Mouse (Mus musculus): ENCODE results near the gene Tex30. TPM values are rescaled to one million over a fixed set of nuclear protein-coding genes. Genes with fewer than 3 reads are reported as not detected.

Tex30 gene
- polyA plus RNA-seq, 1 experiment from 2014 or later = 78.2 TPM

Other genes with a start within 250 kb of the Tex30 start
- gene Tpp2, start 168.8 kb downstream of the Tex30 start, polyA plus RNA-seq (2015; fragmentation: Nextera tagmentation; extraction: Ambion mirVana) = 63.7 and 66.9 TPM in 2 replicates
- gene Mettl21c, start 82.4 kb downstream of the Tex30 start, polyA plus RNA-seq (2015; fragmentation: Nextera tagmentation; extraction: Ambion mirVana) = 0.33 and 0.44 TPM in 2 replicates
- 0.12 and 0.14 TPM in 2 replicates for gene Gm8251, start 40.5 kb downstream of the Tex30 start, polyA plus RNA-seq (2015; fragmentation: Nextera tagmentation; extraction: Ambion mirVana)
- 66.4 and 68.3 TPM in 2 replicates for gene Kdelc1, start 16.4 kb upstream of the Tex30 start, polyA plus RNA-seq (2015; fragmentation: Nextera tagmentation; extraction: Ambion mirVana)
- gene Bivm, start 16.5 kb upstream of the Tex30 start, polyA plus RNA-seq (2015; fragmentation: Nextera tagmentation; extraction: Ambion mirVana) = 19.7 and 20.8 TPM in 2 replicates
- 17.1 and 17.7 TPM in 2 replicates for gene Ercc5, start 45.3 kb upstream of the Tex30 start, polyA plus RNA-seq (2015; fragmentation: Nextera tagmentation; extraction: Ambion mirVana)
- 0.10 and 0.24 TPM in 2 replicates for gene Mettl21e, start 116.5 kb upstream of the Tex30 start, polyA plus RNA-seq (2015; fragmentation: Nextera tagmentation; extraction: Ambion mirVana)

All from kidney, embryonic 15.5 days (tissue).